Mouse (Mus musculus) layer of hippocampus, postnatal 10 days (tissue): Measurements from ENCODE around the gene Ctf1. TPM values are rescaled to one million over a fixed set of nuclear protein-coding genes. Genes with fewer than 3 reads are reported as not detected.
"Not testable (repeated sequence)": the region's sequence is repeated elsewhere in the genome, so short reads cannot be mapped to it uniquely, and the experiment has no call there.

Source experiments
- DNase-seq, 2 experiments: peaks; one replicate each; pipeline ENCODE4 v3.0.0; 2021; ENCODE audit warnings: low spot score in 2 of 2
- total RNA-seq, 2 experiments: library from RNA; stranded (reverse); gene quantifications; 2 replicates each; pipeline ENCODE4 v1.2.3; 2021

Ctf1 gene
- total RNA-seq, 2 experiments from 2014 or later = 4.3 to 5.3 TPM

DNA sequence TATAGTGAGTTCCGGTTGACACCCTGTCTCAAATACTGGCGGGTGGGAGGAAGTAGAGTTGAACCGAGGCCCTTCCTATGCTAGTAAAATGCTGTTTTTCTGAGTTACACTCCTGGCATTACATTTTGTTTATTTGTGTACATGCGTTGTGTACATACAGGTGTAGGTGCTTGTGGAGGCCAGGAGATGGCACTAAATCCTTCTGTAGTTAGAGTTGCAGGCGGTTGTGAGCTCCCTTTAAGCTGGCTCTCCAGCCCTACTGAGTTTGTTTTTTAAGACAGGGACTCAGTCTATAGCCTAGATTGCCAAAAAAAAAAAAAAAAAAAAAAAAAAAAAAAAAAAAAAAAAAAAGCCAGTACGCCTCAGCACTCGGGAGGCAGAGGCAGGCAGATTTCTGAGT is 15.4 kb downstream of the Ctf1 start:
- DNase-seq = no peak

DNA sequence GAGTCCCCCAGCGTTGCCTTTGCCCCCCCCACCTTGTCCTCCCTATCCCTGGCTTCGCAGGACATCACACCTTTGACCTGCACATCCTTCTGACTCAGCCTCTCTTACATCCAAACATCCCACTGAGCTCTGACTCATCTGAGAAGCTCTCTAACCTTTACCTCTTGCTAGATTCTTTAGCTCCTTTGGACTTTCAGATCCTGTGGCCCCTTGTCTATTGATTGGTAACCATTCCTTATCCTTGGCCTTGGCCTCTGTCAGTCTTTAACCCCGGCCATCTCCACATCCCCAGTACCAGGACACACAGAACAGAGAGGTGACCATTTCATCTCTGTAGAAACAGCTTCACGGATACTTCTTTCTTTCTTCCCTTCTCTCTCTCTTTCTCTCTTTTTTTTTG is 17.6 kb downstream of the Ctf1 start:
- no peak for DNase-seq

DNA sequence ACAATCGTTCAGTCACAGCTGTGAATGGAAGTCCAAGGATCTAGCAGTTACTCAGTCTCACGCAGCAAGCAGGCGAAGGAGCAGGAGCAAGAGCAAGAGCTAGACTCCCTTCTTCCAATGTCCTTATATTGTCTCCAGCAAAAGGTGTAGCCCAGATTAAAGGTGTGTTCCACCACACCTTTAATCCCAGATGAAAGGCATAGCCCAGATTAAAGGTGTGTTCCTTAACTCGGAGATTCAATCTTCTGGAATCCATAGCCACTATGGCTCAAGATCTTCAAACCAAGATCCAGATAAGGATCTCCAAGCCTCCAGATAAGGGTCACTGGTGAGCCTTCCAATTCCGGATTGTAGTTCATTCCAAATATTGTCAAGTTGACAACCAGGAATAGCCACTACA is 19.5 kb downstream of the Ctf1 start, which contains the start of gene Ctf2:
Ctf2 (minus strand) TSS at position 101 of the 400 bp plus-strand sequence.
- DNase-seq = not testable (repeated sequence)

DNA sequence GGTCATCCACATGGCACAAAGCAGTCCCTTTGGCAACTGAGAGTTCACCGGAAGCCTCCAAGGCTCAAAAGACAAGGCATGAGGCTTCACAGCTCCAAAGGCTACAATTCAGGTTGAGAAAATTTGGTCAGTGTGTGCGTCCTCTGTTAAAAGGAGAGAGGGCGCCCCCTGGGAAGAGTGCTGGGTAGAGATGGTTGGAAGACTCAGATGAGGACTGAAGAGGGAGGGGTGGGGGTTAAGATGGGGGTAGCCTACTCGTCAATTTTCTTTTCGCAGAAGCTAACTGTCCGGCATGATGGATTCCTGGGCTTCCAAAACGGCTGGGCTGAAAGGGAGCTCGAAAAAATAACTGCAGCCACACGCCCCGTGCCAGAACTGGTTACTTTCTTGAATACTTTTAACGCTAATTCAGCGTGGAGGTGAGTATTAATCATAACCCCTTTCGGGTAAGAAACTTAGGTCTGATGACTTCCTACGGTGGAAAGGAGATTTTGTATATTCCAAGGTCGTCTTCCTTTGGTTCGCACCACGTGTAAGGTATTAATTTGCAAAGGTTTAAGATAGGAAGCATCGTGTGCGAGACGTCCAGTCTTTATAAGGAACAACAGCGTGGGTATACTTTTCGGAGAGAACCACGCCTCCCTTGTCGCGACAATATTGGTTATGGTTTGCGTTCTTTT is 32.0 kb downstream of the Ctf1 start, which contains the start of gene Fbxl19:
Fbxl19 (plus strand) TSS at position 178 of the 680 bp plus-strand sequence.
- DNase-seq = peak; percentile 71 to 85

DNA sequence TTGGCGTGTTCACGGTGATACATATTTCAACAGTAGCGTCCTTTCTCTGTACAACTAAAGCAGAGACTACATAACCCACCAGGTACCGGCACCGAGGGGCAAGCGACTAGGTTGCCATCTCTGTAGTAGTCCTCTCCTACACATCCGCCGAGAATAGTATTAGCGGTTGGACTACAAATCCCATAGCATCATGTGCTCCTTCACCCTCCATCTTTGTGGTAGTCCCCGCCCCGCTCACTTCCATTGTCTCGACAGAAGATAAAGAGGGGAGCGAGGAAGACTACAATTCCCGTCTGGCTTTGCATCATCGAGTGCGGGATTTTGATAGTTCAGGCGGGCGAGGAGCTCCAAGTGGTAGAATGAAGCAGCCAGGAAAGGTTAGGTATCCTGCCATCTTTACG is 32.7 kb downstream of the Ctf1 start:
- peak; percentile 89 to 92 for DNase-seq

DNA sequence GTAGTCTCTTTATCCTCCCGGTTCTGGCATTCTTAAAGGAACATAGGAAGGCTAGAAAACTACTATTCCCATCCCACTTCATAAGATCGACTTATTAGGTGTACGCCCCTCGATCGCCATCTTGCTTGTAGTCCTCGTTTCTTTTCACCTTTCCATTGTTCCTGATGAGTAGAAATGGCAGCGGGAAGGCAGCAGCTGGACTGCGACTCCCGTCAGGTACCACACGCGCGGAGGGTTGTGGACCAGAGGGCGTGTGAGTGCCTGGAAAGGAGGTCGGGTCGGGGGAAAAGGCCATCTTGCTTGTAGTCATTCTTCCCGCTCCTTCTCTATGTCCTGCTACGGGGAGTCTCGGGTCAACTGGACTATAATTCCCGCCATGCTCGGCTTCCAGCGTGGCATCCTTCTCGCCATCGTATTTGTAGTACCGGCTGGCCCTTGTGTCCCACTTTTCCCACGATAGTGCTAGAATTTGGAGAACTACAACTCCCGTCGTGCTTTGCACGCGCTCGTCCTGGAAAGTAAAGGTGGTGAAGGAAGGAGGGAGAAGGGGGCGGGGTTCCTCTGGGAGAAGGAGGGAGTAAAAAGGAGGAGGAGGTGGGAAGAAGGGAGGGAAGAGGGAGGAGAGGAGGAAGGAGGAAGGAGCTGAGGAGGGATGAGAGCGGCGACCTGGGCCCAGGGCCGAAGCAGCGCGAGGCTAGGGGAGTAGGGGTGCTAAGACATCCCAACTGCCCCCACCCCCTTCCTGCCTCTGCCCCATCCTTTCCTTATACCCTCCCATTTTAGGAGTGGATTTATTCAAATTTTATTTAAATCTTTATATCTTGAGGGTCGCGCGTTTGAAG is 33.3 kb downstream of the Ctf1 start:
- DNase-seq = peak; percentile 89 to 93

DNA sequence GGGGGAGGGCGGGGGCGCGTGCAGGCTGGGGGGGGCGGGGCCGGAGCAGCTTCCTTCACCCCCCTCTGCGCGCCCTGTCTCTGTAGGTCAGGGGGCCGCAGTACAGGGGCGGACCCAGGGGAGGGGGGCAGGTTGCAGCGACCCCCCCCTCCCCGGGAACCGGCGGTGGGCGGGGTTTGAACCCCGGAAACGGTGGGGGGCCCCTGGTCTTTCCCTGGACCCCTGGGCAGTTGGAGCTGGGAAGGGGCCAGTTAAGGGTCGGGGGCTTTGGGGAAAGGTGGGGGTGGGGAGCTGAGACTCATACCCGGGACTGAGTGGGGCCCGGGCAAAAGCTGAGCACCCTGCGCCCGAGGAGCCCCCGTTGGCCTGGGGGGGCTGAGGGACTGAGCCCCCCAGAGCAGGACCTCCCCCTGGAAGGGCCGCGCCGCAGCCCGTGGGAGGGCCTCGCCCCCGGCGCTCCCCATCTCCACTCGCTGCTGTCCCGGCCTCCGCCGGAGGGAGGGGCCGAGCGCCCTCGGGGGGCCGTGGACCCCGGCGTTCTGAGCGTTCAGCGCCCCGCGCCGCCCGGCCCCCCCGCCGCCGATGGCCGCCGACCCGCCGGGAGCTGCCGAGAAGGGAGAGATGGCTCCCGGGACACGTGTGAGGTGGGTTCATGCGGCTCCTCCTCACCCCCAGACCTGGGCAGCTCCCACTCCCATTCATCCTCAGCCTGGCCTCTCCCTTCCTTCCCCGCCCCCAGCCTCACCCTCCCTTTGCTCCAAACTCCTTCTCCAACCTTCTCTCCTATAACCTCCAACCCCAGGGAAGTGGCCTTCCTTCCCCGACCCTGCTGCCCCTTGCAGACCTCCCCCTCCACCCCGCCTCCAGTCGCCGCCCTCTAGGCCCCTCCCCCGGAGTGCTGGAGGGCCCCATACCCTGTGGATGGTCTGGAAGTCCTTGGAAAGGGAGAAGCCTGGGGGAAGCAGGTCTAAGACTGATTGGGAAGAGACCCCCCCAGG is 34.3 kb downstream of the Ctf1 start:
- DNase-seq = peak; percentile 36 to 55

DNA sequence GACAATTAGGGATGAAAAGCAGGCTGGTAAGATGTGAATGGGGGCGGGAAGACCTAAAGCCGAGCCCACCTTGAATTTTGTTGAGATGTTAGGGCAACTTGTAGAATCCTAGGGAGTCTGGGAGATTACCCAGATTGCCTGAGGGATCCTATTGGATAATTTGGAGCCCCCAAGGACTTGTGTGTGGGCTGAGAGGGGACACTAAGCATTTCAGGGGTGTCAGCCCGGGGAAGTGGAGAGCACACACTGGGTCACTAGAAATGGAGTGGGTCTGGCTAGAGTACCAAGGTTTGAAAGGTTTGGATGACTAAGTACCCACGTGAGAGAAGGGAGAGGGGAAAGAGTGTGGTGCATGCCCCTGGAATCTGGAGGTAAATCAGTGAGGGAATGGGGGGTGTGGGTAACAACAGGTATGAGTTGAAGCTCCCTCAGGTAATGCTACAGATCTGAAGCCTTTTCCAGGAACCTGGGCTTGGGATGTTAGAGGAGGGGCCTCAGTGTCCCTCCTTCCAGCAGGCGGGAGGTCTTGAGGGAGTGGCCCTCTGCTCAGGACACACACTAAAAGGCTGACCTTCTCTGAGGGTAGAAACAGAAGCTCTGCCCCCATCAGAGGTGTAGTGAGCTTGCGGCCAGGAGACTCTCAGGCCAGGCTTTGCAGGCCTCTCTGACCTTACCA is 35.2 kb downstream of the Ctf1 start:
- no peak for DNase-seq

DNA sequence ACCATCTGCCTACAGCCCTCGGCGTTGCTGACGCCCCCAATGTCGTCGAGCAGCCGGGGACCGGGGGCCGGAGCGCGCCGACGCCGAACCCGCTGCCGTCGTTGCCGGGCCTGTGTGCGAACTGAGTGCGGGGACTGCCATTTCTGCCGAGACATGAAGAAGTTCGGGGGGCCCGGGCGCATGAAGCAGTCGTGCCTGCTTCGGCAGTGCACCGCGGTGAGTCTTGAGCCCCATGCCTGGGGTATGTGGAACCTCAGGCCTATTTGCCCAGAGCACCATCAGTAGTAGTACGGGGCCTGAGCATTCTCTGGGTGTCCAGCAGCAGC is 35.7 kb downstream of the Ctf1 start:
- DNase-seq = no peak

DNA sequence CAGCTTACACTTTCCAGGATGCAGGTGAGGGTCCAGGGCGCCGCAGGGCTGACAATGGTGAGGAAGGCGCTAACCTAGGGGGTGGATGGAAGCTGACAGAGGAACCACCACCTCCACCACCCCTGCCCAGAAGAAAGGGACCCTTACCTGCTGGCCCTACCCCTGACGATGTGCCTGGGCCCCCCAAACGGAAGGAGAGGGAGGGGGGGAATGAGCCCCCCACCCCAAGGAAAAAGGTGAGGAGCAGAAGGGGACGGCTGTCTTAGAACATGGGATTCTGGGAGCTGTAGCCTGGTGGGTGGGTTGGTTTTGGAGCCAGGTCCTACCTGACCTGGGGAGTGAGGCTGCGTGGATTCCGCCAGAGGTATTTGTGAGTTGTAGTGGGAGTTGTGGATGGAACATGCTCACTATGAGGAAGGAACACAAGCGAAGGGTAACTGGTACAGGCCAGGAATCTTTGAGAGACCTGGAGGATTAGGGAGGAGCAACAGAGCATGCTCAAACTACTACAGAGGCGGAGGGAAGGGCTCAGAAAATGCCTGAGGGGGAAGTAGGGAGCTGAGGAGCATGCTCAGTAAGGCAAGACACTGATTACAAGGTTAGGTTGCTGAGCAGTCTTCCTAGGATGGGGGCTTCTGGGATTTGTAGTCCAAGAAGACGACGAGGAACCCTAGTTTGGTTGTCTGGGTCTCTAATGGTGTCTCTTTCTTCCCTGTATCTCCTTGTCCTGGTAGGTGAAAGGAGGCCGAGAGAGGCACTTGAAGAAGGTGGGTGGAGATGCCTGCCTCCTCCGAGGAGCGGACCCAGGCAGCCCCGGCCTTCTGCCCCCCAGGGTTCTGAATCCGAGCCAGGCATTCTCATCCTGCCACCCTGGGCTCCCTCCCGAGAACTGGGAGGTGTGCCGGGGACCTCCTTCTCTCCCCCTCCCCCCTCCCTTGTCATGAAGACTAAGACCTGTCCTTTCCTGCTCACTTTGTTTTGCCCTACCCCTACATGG is 37.9 kb downstream of the Ctf1 start:
- DNase-seq = peak; percentile 17 to 48

DNA sequence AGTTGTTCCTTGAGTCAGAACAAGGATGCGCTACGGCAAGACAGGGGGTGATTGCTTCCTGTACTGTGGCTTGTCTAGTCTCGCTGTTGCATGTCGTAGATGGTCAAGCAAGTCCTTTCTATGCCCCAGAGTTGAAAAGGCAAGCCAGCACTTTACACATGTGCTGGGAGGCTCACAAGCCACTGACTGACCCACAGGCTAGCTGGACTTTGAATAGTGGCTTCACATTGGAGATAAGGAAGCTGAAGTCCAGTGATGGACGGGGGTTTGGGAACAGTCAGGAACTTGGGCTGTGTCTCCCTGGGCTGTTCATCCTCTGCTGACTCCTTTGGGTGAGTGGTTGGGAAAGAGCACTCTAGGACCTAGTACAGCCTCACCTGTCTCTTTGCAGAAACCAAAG is 39.1 kb downstream of the Ctf1 start:
- no peak for DNase-seq

DNA sequence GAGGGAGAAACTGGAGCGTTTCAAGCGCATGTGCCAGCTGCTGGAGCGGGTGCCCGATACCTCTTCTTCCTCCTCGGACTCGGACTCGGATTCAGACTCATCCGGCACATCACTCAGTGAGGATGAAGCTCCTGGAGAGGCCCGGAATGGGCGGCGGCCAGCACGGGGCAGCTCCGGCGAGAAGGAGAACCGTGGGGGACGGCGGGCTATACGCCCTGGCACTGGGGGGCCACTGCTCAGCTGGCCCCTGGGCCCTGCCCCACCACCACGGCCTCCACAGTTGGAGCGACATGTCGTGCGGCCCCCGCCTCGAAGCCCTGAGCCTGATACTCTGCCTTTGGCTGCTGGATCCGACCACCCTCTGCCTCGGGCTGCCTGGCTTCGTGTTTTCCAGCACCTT is 39.5 kb downstream of the Ctf1 start:
- DNase-seq = no peak

DNA sequence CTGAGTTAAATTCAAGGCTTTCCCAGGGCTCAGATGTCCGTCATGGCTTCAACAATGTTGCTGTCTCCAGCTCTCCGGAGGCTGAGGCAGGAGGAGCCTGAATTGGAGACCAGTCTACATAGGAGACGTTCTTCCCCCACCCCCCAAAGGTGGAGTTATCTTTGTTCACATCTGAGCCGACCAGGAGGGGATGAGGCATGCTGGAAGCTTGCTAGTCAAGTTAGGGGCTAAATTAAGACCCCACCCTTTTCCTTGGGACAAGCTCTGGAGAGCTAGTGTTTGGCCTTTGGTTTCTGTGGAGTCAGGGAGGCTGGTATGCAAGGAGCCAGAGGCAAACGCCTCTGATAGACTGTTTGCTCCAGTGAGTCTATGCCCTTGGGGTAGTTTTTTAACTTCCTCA is 40.6 kb downstream of the Ctf1 start:
- DNase-seq = no peak

DNA sequence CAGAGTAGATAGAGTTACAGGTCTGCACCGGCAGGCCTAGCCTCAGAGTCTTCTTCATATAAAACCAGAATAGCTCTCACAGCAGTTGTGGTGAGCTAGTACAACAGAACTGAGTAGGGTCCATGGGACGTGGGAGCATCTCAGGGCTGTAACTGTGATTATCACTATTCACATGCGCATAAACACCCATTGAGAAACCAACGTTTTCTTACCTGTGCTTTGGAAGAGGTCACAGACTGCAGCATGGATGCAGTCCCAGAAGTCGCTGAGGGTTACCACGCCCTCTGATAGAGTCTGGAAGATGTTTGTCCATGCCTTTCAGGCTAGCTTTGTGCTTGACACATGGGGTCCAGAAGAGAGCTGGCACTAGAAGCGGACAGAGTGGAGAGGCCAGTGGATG is 41.2 kb downstream of the Ctf1 start:
- DNase-seq = no peak

DNA sequence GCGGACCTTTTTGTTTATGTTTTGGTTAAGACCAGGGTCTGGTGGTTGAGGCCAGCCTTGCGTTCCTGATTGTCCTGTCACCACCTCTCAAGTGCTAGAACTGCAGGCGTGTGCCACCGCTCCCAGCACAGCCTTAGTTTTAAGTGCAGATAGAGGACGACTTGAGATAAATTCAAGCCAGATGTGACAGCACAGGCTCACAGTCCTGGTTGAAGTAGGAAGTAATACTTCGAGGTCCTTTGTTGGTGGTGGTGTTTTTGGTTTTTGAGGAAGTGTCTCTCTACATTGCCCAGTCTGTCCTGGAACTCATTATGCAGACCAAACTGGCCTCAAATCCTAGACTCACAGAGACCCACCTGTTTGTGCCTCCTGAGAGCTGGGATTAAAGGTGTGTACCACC is 47.2 kb downstream of the Ctf1 start:
- DNase-seq = no peak

DNA sequence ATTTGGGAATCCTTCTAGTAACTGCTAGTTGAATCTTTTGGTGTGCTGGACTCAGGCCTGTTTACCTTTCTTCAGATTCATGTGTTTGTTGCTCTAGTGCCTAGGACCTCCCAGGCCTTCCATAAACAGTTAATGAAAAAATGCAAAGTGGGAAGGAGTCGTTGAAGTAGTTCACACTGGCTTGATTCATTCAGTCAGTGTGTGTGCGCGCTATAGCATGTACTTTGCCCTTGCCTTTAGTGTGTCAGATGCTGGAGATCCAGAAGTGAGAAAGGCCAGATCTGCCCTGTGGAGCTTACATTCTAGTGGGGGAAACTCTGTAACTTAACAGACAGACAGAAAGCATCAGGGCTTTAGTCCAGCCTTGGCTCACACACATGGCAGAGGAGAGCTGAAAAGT is 47.9 kb downstream of the Ctf1 start:
- no peak for DNase-seq

DNA sequence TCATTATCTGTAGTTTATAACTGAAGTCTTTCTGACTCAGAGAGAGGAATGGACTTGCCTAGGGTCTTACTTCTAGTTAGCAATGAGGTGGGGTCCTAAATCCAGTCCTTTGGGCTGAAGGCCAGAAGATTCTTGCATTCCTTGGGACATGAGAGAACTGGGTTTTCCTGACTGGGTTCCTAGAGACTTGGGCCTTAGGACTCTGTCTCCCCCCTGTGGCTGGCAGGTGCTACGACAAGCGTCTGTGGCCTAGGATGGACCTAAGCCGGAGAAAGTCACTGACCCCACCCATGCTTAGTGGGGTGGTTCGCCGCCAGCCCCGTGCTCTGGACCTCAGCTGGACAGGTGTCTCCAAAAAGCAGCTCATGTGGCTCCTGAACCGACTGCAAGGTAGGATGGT is 48.5 kb downstream of the Ctf1 start:
- peak; percentile 70 to 76 for DNase-seq

DNA sequence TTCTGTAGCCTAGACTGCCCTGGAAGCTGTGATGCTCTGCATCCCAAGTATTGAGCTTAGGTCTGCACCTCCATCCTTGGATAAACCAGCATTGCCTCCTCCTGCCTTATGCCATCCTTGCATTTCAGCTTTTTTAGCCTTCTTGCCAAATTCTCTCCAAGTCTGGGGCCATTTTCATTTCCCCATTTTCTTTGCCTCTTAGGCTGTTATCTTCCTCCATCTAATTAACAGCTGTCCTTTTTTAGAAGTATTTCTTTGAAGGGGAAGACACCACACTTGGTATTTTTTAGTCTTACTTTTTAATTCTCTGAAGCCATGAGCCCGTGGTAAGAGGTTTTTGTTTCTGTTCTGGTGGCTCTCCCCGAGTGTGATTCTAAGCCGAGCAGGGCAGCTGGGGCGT is 51.1 kb downstream of the Ctf1 start:
- no peak for DNase-seq

DNA sequence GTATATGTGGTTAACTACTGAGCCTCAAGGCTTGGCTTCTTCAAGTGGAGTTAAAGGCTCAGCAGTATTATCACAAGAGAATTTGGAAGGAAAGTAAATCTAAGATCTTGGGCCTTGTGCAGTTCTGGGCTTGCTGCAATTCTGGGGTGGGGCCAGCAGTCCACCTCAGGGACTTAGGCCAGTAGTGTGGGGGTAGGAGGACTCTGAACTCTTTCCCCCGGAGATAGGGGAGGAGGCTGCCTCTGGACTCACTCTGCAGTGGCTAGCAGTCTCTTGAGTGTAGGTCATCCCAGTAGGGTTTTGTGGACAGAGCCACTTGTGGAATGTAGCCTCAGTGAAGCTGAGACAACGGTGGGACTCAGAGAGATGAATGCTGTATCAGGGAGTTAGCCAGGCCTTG is 53.2 kb downstream of the Ctf1 start:
- DNase-seq = no peak
